Mouse (Mus musculus) embryonic stem cell, embryonic (primary cell): ENCODE measurements at regions not wholly inside any gene's neighbourhood (a gene's known extent, or its start where the extent isn't known, plus 50 kb on each side); places are given as distances from the start of the nearest gene placed in this dataset.

Experiments used
- CTCF ChIA-PET, 4 experiments: fragments of 300-600 bp in 2 of 4; fragments of 350-600 bp in 2 of 4; sonication (Branson Sonifier 250); formaldehyde crosslinking; loops; one replicate each; lab custom pipeline; 2022; ENCODE audit warnings: inconsistent platforms in 2 of 4; lab: Charles Lee
- POLR2A ChIA-PET, 4 experiments: fragments of 300-600 bp in 2 of 4; fragments of 350-600 bp in 2 of 4; sonication (Branson Sonifier 250); formaldehyde crosslinking; loops; one replicate each; lab custom pipeline; 2022; ENCODE audit warnings: antibody characterized with exemption in 4 of 4, inconsistent platforms in 1 of 4; lab: Charles Lee

GRCm38 (mm10) chr2:56576588-56576987 lies 547.2 kb downstream of the Nr4a2 start:
- ChIA-PET CTCF (interaction anchor here in 1 of 4 experiments (0.7 kb wide), 1 partner anchor 1593 kb away, joined by 3 read pairs; no protein-coding TSS in a partner anchor), POLR2A (no interaction called here)

- ChIA-PET CTCF (no interaction called here), POLR2A (no interaction called here)
Observed at GRCm38 (mm10) chr2:56572757-56573156, 551.0 kb downstream of the Nr4a2 start.

- POLR2A ChIA-PET = no interaction called here
- CTCF ChIA-PET = no interaction called here
Observed at GRCm38 (mm10) chr2:56561321-56561720, 562.5 kb downstream of the Nr4a2 start.

GRCm38 (mm10) chr2:56552197-56552964 lies 571.4 kb downstream of the Nr4a2 start:
- ChIA-PET POLR2A (no interaction called here), CTCF (no interaction called here)

- POLR2A ChIA-PET = no interaction called here
Observed at GRCm38 (mm10) chr2:56550163-56550562, 573.6 kb downstream of the Nr4a2 start.

GRCm38 (mm10) chr2:56540714-56541113 lies 583.1 kb downstream of the Nr4a2 start:
- CTCF ChIA-PET = no interaction called here
- POLR2A ChIA-PET = no interaction called here

More at GRCm38 (mm10) chr2:56550163-56550562, 573.6 kb downstream of the Nr4a2 start:
- CTCF ChIA-PET = no interaction called here

GRCm38 (mm10) chr2:56539828-56540227 lies 584.0 kb downstream of the Nr4a2 start:
- ChIA-PET POLR2A (no interaction called here), CTCF (no interaction called here)

GRCm38 (mm10) chr2:56519428-56519827 lies 604.4 kb downstream of the Nr4a2 start:
- ChIA-PET CTCF (no interaction called here), POLR2A (no interaction called here)
